Mouse (Mus musculus): ENCODE data around the gene Gm2042. TPM values are rescaled to one million over a fixed set of nuclear protein-coding genes. Genes with fewer than 3 reads are reported as not detected.
"Not testable (repeated sequence)": the region's sequence is repeated elsewhere in the genome, so short reads cannot be mapped to it uniquely, and the experiment has no call there.

Gm2042 gene
- not detected in 2 replicates for polyA plus RNA-seq (2015; fragmentation: Nextera tagmentation; extraction: Ambion mirVana)

- not testable (repeated sequence) for H3K9me3 ChIP-seq (replicated peaks); H3K4me1 ChIP-seq; H3K9ac ChIP-seq; ATAC-seq (replicated peaks; ENCODE audit: low FRiP score); H3K27me3 ChIP-seq; H3K36me3 ChIP-seq; H3K4me2 ChIP-seq; H3K27ac ChIP-seq; H3K4me3 ChIP-seq (replicated peaks)
- 97% methylated on average over 2 of the region's 2 CpGs for WGBS
These were observed at the start of gene Gm2042 for GRCm38 (mm10) chr12:87953780-87954179. Gm2042 (plus strand) TSS chr12:87954080.

- not testable (repeated sequence) for H3K36me3 ChIP-seq; ATAC-seq (replicated peaks; ENCODE audit: low FRiP score); H3K9me3 ChIP-seq (replicated peaks); H3K27me3 ChIP-seq; H3K4me2 ChIP-seq; H3K4me3 ChIP-seq (replicated peaks); H3K27ac ChIP-seq; H3K4me1 ChIP-seq; H3K9ac ChIP-seq
- WGBS: 69% methylated on average over 2 of the region's 2 CpGs
These were observed 34.2 kb upstream of the Gm2042 start, which contains the start of gene Gm2035 for GRCm38 (mm10) chr12:87919721-87920120. Gm2035 (minus strand) TSS chr12:87919857.

- not testable (repeated sequence) for H3K4me3 ChIP-seq (replicated peaks); H3K36me3 ChIP-seq; H3K27ac ChIP-seq; H3K4me1 ChIP-seq; H3K4me2 ChIP-seq; H3K27me3 ChIP-seq; H3K9me3 ChIP-seq (replicated peaks); ATAC-seq (replicated peaks; ENCODE audit: low FRiP score); H3K9ac ChIP-seq
These were observed 30.1 kb downstream of the Gm2042 start for GRCm38 (mm10) chr12:87984000-87984399.

- not testable (repeated sequence) for H3K4me1 ChIP-seq; H3K9me3 ChIP-seq (replicated peaks); H3K4me2 ChIP-seq; H3K27me3 ChIP-seq; H3K4me3 ChIP-seq (replicated peaks); H3K9ac ChIP-seq; ATAC-seq (replicated peaks; ENCODE audit: low FRiP score); H3K36me3 ChIP-seq; H3K27ac ChIP-seq
- 71% methylated on average over 3 of the region's 3 CpGs for WGBS
These were observed 50.2 kb downstream of the Gm2042 start for GRCm38 (mm10) chr12:88004118-88004517.

Other genes starting within 250 kb of the Gm2042 start
- gene Gm21319, start 178.3 kb upstream of the Gm2042 start, polyA plus RNA-seq (2015; fragmentation: Nextera tagmentation; extraction: Ambion mirVana): not detected in 2 replicates
- not detected in 2 replicates for gene Gm21936, start 158.6 kb upstream of the Gm2042 start, polyA plus RNA-seq (2015; fragmentation: Nextera tagmentation; extraction: Ambion mirVana)
- not detected in 2 replicates for gene BB287469, start 137.5 kb upstream of the Gm2042 start, polyA plus RNA-seq (2015; fragmentation: Nextera tagmentation; extraction: Ambion mirVana)
- not detected in 2 replicates for gene Gm2001, start 111.7 kb upstream of the Gm2042 start, polyA plus RNA-seq (2015; fragmentation: Nextera tagmentation; extraction: Ambion mirVana)
- not detected in 2 replicates for gene Gm2016, start 80.0 kb upstream of the Gm2042 start, polyA plus RNA-seq (2015; fragmentation: Nextera tagmentation; extraction: Ambion mirVana)
- gene Gm2022, start 58.7 kb upstream of the Gm2042 start, polyA plus RNA-seq (2015; fragmentation: Nextera tagmentation; extraction: Ambion mirVana): not detected in 2 replicates
- gene Gm2035, start 34.2 kb upstream of the Gm2042 start, polyA plus RNA-seq (2015; fragmentation: Nextera tagmentation; extraction: Ambion mirVana): not detected in 2 replicates
- not detected in 2 replicates for gene Gm2075, start 57.8 kb downstream of the Gm2042 start, polyA plus RNA-seq (2015; fragmentation: Nextera tagmentation; extraction: Ambion mirVana)
- not detected in 2 replicates for gene Gm6803, start 64.7 kb downstream of the Gm2042 start, polyA plus RNA-seq (2015; fragmentation: Nextera tagmentation; extraction: Ambion mirVana)
- gene Gm2056, start 72.9 kb downstream of the Gm2042 start, polyA plus RNA-seq (2015; fragmentation: Nextera tagmentation; extraction: Ambion mirVana): not detected in 2 replicates
- gene Gm16368, start 129.6 kb downstream of the Gm2042 start, polyA plus RNA-seq (2015; fragmentation: Nextera tagmentation; extraction: Ambion mirVana): not detected in 2 replicates
- gene Gm10436, start 228.0 kb downstream of the Gm2042 start, polyA plus RNA-seq (2015; fragmentation: Nextera tagmentation; extraction: Ambion mirVana): not detected in 2 replicates

Data from kidney, embryonic 15.5 days (tissue).